Mouse (Mus musculus): ENCODE measurements around the gene Dnajb8. TPM values are rescaled to one million over a fixed set of nuclear protein-coding genes. Genes with fewer than 3 reads are reported as not detected.

Gene Dnajb8
- polyA plus RNA-seq (2016; fragmentation: Nextera tagmentation; extraction: Ambion mirVana), result not detected in 2 replicates

- Histone ChIP-seq H3K9me3 (peaks cover 5% of the 10 kb centered on the region; the same call in 1 of the 2 replicates), H3K4me3 (no peak within 1 kb of the TSS), H3K4me1 (peaks cover 20% of the 10 kb centered on the region), H3K36me3 (replicated peaks) (no peaks in the 10 kb centered on the region), H3K27me3 (replicated peaks; ENCODE audit: low read depth, poor library complexity, severe bottlenecking) (peaks cover 30% of the 10 kb centered on the region; the same call in 1 of the 2 replicates), H3K27ac (replicated peaks) (no peak within 1 kb of the TSS)
- 54% methylated on average over 10 of the region's 10 CpGs for WGBS
- no peak for DNase-seq (ENCODE audit: low spot score)
These were observed at the start of gene Dnajb8 for GRCm38 (mm10) chr6:88221968-88222367. Gene Dnajb8 (plus strand): TSS chr6:88222268.

- H3K36me3 ChIP-seq (replicated peaks), result no peaks in the 10 kb centered on the region
- H3K4me3 ChIP-seq, result no peak overlapping the region
- WGBS, result 98% methylated on average over 3 of the region's 3 CpGs
- peaks cover 12% of the 10 kb centered on the region; the same call in 1 of the 2 replicates for H3K9me3 ChIP-seq
- no peak for DNase-seq (ENCODE audit: low spot score)
- no peak overlapping the region for H3K27ac ChIP-seq (replicated peaks)
- no peaks in the 10 kb centered on the region for H3K27me3 ChIP-seq (replicated peaks; ENCODE audit: low read depth, poor library complexity, severe bottlenecking)
- H3K4me1 ChIP-seq, result no peaks in the 10 kb centered on the region
These were observed 47.9 kb upstream of the Dnajb8 start for GRCm38 (mm10) chr6:88174191-88174590.

DNA sequence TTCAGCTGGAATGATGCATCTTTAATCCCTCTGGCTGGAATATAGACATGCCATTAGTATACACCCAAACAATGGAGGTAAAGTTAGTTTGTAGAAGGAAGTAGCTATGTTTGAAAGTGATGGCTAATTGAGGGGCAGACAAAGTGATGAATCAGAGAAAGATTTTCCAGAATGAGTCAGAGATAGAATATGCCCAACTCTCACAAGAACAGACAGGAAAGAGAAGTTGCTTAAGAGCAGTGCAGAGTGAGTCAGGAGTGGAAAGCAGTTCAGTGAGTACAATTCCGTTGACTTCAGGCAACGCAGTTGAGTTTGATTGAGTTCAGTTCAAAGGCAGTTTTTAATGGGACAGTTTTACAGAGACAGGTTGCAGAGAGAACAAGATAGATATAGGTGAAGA, 47.4 kb upstream of the Dnajb8 start:
- no peaks in the 10 kb centered on the region for H3K4me1 ChIP-seq
- WGBS, result 89% methylated on average over 2 of the region's 2 CpGs
- DNase-seq (ENCODE audit: low spot score), result no peak
- no peaks in the 10 kb centered on the region for H3K36me3 ChIP-seq (replicated peaks)
- no peak overlapping the region for H3K27ac ChIP-seq (replicated peaks)
- no peak overlapping the region for H3K4me3 ChIP-seq
- no peaks in the 10 kb centered on the region for H3K27me3 ChIP-seq (replicated peaks; ENCODE audit: low read depth, poor library complexity, severe bottlenecking)
- peaks cover 12% of the 10 kb centered on the region; the same call in 1 of the 2 replicates for H3K9me3 ChIP-seq

DNA sequence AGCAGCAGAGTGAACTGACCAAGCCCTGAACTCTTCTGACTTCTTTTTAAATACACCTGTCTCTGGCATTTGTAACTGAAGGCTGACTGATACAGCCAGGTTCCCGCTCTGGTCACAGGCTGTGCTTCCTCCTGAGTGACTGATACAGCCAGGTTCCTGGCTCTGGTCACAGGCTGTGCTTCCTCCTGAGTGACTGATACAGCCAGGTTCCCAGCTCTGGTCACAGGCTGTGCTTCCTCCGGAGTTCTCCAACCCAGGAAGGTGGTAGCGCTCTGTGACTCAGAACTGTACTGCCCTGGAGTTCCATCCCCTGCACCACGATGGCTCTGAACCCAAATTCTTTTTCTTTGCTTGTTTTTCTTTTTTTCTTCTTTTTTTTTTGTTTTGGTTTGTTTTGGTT, 37.4 kb upstream of the Dnajb8 start:
- Histone ChIP-seq H3K27me3 (replicated peaks; ENCODE audit: low read depth, poor library complexity, severe bottlenecking) (peaks cover 40% of the 10 kb centered on the region), H3K4me3 (no peak overlapping the region), H3K4me1 (peaks cover 7% of the 10 kb centered on the region), H3K27ac (replicated peaks) (no peak overlapping the region), H3K9me3 (no peaks in the 10 kb centered on the region), H3K36me3 (replicated peaks) (no peaks in the 10 kb centered on the region)
- DNase-seq (ENCODE audit: low spot score), result no peak
- 79% methylated on average over 4 of the region's 4 CpGs for WGBS

- WGBS, result 78% methylated on average over 6 of the region's 6 CpGs
- no peak for DNase-seq (ENCODE audit: low spot score)
- H3K27me3 ChIP-seq (replicated peaks; ENCODE audit: low read depth, poor library complexity, severe bottlenecking), result peaks cover 75% of the 10 kb centered on the region
- peaks cover 24% of the 10 kb centered on the region for H3K4me1 ChIP-seq
- H3K9me3 ChIP-seq, result no peaks in the 10 kb centered on the region
- H3K27ac ChIP-seq (replicated peaks), result no peak overlapping the region
- no peak overlapping the region for H3K4me3 ChIP-seq
- H3K36me3 ChIP-seq (replicated peaks), result no peaks in the 10 kb centered on the region
These were observed 33.9 kb upstream of the Dnajb8 start for GRCm38 (mm10) chr6:88188148-88188547.

DNA sequence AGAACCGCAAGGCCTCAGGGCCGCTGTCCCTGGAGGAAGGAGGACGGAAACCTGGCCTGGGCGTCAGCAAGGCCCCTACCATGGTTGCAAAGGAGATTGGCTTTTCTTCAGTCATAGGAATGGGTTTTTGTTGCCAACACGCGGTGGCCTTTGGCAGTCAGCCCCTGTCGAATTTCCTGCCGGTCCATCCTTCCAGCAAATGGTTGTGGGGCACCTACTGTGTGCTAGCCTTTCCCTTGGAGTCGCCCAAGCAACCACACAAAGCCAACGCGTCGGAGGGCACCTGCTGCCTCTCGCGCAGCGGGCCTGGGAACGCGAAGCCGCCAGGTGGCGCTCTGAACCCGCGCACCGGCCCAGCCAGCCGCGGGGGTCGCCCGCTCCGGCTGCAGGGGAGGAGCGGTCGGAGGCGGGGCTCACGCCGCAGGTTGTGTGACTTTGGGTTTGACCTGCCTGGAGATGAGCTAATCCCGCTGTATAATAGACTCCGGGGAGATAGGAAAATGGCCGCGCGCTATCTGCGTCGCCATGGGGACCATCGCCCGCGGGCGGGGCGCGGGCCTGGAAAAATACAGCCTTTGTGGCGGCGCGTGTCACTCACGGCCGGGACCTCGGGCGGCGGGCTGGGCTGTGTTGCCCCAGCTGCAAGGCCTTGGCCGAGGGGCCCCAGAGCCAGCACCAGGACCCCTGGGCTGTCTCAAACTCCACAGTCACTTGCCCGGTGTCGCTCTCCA, 32.6 kb upstream of the Dnajb8 start:
- WGBS, result 2% methylated on average over 56 of the region's 56 CpGs
- Histone ChIP-seq H3K27ac (replicated peaks) (no peak overlapping the region; the same call in 1 of the 2 replicates), H3K9me3 (no peaks in the 10 kb centered on the region), H3K4me3 (peak overlapping the region; percentile 60), H3K27me3 (replicated peaks; ENCODE audit: low read depth, poor library complexity, severe bottlenecking) (peaks cover 88% of the 10 kb centered on the region), H3K36me3 (replicated peaks) (no peaks in the 10 kb centered on the region), H3K4me1 (peaks cover 37% of the 10 kb centered on the region)
- DNase-seq (ENCODE audit: low spot score), result peak; percentile 91

DNA sequence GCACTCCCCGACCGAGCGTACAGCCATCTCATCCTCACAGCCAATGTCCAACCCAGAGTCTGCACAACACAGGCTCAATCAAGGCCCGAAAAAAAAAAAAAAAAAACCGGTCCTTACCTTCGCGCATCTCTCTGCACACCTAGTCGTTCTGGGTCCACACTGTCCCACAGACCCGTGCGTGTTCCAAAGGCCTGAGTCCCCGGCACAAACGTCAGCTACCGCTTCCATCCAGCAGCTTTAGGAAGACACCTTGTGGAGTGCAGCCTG, 32.1 kb upstream of the Dnajb8 start:
- Histone ChIP-seq H3K36me3 (replicated peaks) (no peaks in the 10 kb centered on the region), H3K4me1 (peaks cover 42% of the 10 kb centered on the region), H3K4me3 (peak overlapping the region; percentile 60), H3K27me3 (replicated peaks; ENCODE audit: low read depth, poor library complexity, severe bottlenecking) (peaks cover 93% of the 10 kb centered on the region), H3K27ac (replicated peaks) (0 out of 2 replicates have a peak overlapping the region, but pooled peaks have one; percentile 16), H3K9me3 (no peaks in the 10 kb centered on the region)
- 2% methylated on average over 13 of the region's 13 CpGs for WGBS
- no peak for DNase-seq (ENCODE audit: low spot score)

DNA sequence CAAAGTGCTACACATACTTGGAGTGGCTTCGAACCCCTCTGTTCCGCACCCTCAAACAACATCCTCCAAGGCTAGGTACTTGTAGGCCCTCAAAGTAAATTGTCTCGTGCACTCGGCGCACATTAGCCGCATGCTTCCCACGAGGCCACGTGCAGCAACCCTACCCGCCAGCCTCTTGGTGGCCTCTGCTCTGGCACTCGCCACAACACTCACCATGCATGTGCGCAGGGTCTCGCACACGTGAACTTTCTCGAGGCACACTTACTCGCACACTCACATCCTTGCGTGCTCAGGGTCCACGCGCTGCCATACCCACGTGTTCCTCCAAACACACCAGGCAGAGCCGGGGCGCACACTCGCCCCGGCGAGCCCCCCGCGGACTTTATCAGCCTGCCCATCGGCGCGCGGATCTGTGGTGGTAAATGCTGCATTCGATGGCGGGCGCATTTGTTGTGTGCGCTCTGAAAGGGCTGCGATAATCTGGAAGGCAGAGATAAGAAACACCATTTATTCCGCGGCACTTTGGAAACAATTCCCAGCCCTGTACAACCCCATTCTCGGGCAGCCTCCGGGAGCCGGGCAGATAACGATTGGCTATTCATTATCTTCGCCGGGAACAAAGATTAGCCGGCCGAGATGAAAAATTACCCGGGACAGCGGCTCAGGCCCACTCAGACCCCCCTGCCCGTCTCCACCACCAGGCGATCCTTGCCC, 31.6 kb upstream of the Dnajb8 start:
- Histone ChIP-seq H3K27ac (replicated peaks) (0 out of 2 replicates have a peak overlapping the region, but pooled peaks have one; percentile 16), H3K36me3 (replicated peaks) (no peaks in the 10 kb centered on the region), H3K4me1 (peaks cover 43% of the 10 kb centered on the region), H3K4me3 (peak overlapping the region; percentile 60), H3K27me3 (replicated peaks; ENCODE audit: low read depth, poor library complexity, severe bottlenecking) (peaks cover 98% of the 10 kb centered on the region), H3K9me3 (no peaks in the 10 kb centered on the region)
- WGBS, result 2% methylated on average over 49 of the region's 49 CpGs
- DNase-seq (ENCODE audit: low spot score), result peak; percentile 59

GRCm38 (mm10) chr6:88191024-88191365, 31.1 kb upstream of the Dnajb8 start:
- no peaks in the 10 kb centered on the region for H3K9me3 ChIP-seq
- H3K4me3 ChIP-seq, result peak overlapping the region; percentile 60; the same call in 1 of the 2 replicates
- peaks cover 45% of the 10 kb centered on the region for H3K4me1 ChIP-seq
- H3K27me3 ChIP-seq (replicated peaks; ENCODE audit: low read depth, poor library complexity, severe bottlenecking), result peaks cover 100% of the 10 kb centered on the region
- H3K36me3 ChIP-seq (replicated peaks), result no peaks in the 10 kb centered on the region
- no peak overlapping the region for H3K27ac ChIP-seq (replicated peaks)
- WGBS, result 7% methylated on average over 6 of the region's 6 CpGs
- DNase-seq (ENCODE audit: low spot score), result no peak

- peak; percentile 19 for DNase-seq (ENCODE audit: low spot score)
- 13% methylated on average over 4 of the region's 4 CpGs for WGBS
These were observed 30.5 kb upstream of the Dnajb8 start for GRCm38 (mm10) chr6:88191411-88192070.

DNA sequence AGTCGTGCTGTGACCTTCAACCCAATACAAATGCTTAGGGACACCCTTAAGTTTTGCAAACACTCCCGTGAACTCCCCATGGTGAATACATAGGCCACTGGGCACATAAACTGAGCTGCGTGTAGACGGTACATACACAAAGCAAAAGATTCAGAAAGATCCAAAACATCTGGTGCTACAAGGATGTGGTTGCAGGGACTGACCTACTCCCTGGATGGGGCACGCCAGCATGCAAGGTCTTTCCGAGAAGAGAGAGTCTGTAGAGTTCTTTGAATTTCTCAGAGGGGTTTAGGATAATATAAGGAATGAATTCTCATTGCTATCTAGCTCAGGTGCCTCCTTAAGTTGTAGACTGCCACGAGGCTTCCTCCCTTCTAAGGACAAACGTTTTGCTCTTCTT, 29.3 kb upstream of the Dnajb8 start:
- H3K27me3 ChIP-seq (replicated peaks; ENCODE audit: low read depth, poor library complexity, severe bottlenecking), result peaks cover 100% of the 10 kb centered on the region
- 10% methylated on average over 8 of the region's 8 CpGs for WGBS
- H3K27ac ChIP-seq (replicated peaks), result no peak overlapping the region
- peaks cover 63% of the 10 kb centered on the region for H3K4me1 ChIP-seq
- H3K9me3 ChIP-seq, result no peaks in the 10 kb centered on the region
- no peak overlapping the region for H3K4me3 ChIP-seq
- no peaks in the 10 kb centered on the region for H3K36me3 ChIP-seq (replicated peaks)
- DNase-seq (ENCODE audit: low spot score), result peak; percentile 23

More at GRCm38 (mm10) chr6:88191411-88192070, 30.5 kb upstream of the Dnajb8 start:
- H3K27me3 ChIP-seq (replicated peaks; ENCODE audit: low read depth, poor library complexity, severe bottlenecking), result peaks cover 100% of the 10 kb centered on the region
- no peak overlapping the region for H3K4me3 ChIP-seq
- H3K4me1 ChIP-seq, result peaks cover 51% of the 10 kb centered on the region
- H3K9me3 ChIP-seq, result no peaks in the 10 kb centered on the region
- no peaks in the 10 kb centered on the region for H3K36me3 ChIP-seq (replicated peaks)
- no peak overlapping the region for H3K27ac ChIP-seq (replicated peaks)

- H3K36me3 ChIP-seq (replicated peaks), result no peaks in the 10 kb centered on the region
- H3K4me1 ChIP-seq, result peaks cover 71% of the 10 kb centered on the region
- under 1% methylated on average over 57 of the region's 57 CpGs for WGBS
- H3K9me3 ChIP-seq, result no peaks in the 10 kb centered on the region
- H3K27ac ChIP-seq (replicated peaks), result peak within 1 kb of the TSS; percentile 75
- H3K4me3 ChIP-seq, result peak within 1 kb of the TSS; percentile 66
- peak; percentile 63 for DNase-seq (ENCODE audit: low spot score)
- peaks cover 100% of the 10 kb centered on the region for H3K27me3 ChIP-seq (replicated peaks; ENCODE audit: low read depth, poor library complexity, severe bottlenecking)
These were observed 28.5 kb upstream of the Dnajb8 start, which contains the start of gene Gata2 for GRCm38 (mm10) chr6:88193433-88194052. Gene Gata2 (plus strand): TSS chr6:88193891.

Data from embryonic facial prominence, embryonic 10.5 days (tissue).